Mouse (Mus musculus): ENCODE results near the gene Rab34. TPM values are rescaled to one million over a fixed set of nuclear protein-coding genes. Genes with fewer than 3 reads are reported as not detected.

Gene Rab34
- total RNA-seq, 4 experiments from 2014 or later, result 23.9 to 29.6 (median 26.2) TPM

GRCm38 (mm10) chr11:78164924-78165760 lies 23.1 kb upstream of the Rab34 start, which contains the start of gene Traf4:
Gene Traf4, minus strand, starts transcription at chr11:78165589.
- DNase-seq (ENCODE audit: low spot score in 2 of 2), result no peak

- no peak for DNase-seq (ENCODE audit: low spot score in 2 of 2)
These were observed 22.5 kb upstream of the Rab34 start for GRCm38 (mm10) chr11:78165761-78166109.

DNA sequence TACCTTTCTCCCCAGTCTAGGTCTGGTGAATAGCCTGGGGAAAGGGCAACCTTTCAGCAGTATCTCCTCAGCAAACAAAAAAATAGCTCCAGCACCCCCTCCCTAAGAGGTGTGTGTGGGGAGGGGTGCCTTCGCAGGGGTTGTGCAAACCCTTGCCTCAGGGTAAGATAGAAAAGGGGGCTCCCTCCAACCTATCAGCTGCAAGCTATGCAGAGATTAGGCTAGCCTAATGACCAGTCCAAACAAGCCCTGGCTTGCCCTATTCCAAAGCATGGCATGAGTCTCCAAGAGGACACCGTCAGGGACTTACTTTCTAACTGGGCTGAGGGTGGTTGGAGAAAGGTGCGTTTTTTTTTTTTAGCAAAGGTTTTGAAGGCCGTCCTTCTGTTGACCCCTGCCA lies 22.1 kb upstream of the Rab34 start:
- DNase-seq (ENCODE audit: low spot score in 2 of 2), result no peak

DNA sequence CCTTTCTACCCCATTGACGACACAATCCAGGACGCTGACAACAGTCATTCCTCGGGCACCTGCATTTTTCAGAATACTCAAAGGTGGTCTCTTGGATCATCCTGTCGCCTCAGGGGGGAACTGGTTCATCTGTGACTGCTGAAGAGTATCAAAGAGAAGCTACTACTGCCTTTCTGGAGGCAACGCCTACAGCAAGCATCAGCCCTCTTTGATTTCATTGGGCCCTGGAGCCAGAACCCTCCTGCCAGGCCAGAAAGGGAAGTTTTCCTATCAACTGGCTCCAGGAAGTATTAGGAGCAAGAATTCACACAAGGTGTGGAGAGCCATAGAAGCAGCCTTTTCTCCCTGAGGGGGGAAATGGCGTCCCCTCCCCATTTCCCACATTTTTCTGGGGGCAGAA lies 21.6 kb upstream of the Rab34 start:
- no peak for DNase-seq (ENCODE audit: low spot score in 2 of 2)

GRCm38 (mm10) chr11:78167257-78167959 lies 20.8 kb upstream of the Rab34 start:
- DNase-seq (ENCODE audit: low spot score in 2 of 2), result no peak

GRCm38 (mm10) chr11:78168541-78169468 lies 19.4 kb upstream of the Rab34 start:
- no peak for DNase-seq (ENCODE audit: low spot score in 2 of 2)

GRCm38 (mm10) chr11:78170306-78170705 lies 17.9 kb upstream of the Rab34 start:
- DNase-seq (ENCODE audit: low spot score in 2 of 2), result no peak

DNA sequence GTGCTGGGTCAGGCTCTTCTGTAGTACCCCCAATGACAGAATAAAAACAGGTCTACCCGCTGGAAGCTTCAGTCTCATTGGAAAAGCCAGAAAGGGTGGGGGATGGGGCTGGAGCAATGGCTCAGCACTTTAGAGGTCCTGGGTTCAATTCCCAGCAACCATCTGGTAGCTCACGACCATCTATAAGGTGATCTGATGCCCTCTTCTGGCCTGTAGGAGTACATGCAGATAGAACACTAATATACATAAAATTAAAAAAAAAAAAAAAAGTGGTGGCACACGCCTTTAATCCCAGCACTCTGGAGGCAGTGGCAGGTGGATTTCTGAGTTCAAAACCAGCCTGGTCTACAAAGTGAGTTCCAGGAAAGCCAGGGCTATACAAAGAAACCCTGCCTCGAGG lies 16.9 kb upstream of the Rab34 start:
- no peak for DNase-seq (ENCODE audit: low spot score in 2 of 2)

- no peak for DNase-seq (ENCODE audit: low spot score in 2 of 2)
These were observed 16.0 kb upstream of the Rab34 start for GRCm38 (mm10) chr11:78172034-78172747.

GRCm38 (mm10) chr11:78172748-78173383 lies 15.4 kb upstream of the Rab34 start:
- DNase-seq (ENCODE audit: low spot score in 2 of 2), result no peak

DNA sequence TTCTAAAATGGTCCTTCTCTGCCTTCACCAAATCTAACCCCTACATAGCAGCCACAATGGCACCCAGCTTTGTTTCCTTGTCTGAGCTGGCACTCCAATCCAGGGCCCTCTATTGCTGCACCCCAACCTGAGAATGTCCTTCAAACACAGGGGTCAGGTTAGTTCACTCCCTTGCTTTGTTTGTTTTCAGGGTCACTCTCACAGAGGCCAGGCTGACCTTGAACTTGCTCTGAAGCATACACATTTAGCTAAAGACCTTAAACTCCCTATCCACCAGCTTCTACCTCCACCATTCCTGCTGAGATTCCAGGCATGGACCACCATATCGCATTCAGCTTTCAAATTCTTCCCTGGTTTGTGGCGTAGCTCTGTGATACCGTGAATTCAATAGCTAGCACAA lies 13.7 kb upstream of the Rab34 start:
- no peak for DNase-seq (ENCODE audit: low spot score in 2 of 2)

DNA sequence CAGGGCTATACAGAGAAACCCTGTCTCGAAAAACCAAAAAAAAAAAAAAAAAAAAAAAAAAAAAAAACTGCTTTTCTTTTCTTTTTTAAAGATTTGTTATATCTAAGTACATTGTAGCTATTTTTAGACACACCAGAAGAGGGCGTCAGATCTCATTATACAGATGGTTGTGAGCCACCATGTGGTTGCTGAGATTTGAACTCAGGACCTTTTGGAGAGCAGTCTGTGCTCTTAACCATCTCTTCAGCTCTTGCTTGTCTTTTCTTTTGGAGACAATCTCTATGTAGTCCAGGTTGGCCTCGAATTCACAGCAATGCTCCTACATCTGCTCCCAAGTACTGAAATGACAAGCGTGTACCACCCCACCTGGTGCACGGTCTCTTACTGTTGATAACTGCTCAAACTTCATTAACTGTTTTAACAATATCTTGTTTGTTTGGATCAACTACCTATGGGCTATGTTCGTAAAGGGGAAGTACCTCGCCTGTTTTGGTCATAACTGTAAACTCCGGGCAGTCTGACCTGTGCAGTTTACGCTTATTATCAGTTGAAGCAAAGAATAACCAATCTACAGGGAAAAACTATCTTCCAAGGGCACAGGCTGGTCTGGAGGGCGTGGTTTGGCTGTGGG lies 12.3 kb upstream of the Rab34 start:
- no peak for DNase-seq (ENCODE audit: low spot score in 2 of 2)

GRCm38 (mm10) chr11:78176402-78176862 lies 11.8 kb upstream of the Rab34 start, which contains the start of the genes Nek8 and Tlcd1:
Gene Nek8, minus strand, starts transcription at chr11:78176675.
Gene Tlcd1, plus strand, starts transcription at chr11:78176711.
- DNase-seq (ENCODE audit: low spot score in 2 of 2), result peak; percentile 65 to 77

DNA sequence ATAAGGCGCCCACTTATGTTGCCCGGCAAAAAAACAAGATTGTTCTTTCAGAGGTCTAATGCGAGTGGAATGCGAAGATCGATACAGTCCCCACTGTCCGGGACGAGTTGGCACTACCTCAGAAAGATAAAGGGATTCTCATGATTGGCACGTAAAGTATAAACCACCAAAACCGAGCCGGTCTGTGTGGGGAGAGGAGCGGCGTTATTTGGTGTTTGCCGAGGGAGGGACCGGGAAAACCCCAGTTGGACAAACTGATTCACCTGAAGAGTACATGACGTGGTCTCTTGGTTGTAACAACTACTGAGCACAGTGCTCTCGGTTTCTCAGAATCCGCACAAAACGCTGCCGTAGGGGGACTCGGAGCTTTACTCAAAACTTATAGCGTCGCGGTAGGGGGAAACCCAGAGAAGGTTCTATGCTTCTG lies 11.3 kb upstream of the Rab34 start:
- DNase-seq (ENCODE audit: low spot score in 2 of 2), result no peak

- no peak for DNase-seq (ENCODE audit: low spot score in 2 of 2)
These were observed 10.8 kb upstream of the Rab34 start for GRCm38 (mm10) chr11:78177437-78177836.

GRCm38 (mm10) chr11:78177903-78178858 lies 10.0 kb upstream of the Rab34 start:
- peak; percentile 85 to 89 for DNase-seq (ENCODE audit: low spot score in 2 of 2)

DNA sequence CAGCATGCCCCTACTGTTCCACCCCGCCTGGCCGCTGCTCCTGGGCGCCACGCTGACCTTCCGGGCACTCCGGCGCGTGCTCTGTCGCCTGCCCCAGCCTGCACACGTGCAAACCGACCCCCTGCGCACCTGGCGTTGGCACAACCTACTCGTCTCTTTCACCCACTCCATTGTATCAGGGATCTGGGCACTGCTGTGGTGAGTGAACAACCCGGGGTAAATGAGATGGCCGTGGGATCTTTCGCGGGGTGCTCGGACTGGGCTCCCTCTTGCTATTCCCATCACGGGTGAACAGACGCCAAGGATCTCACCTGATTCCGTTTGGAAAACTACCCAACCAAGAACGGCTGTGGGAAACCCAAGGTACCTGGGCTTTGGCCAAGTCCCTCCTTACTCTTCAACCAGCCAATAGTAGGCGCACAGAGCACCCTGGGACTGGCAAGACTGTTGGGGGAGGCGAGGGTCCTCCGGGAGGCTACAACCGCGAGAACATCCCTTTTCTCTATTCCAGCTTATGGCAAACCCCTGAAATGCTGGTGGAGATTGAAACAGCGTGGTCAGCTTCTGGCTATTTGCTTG lies 9.3 kb upstream of the Rab34 start:
- no peak for DNase-seq (ENCODE audit: low spot score in 2 of 2)

GRCm38 (mm10) chr11:78179438-78179999 lies 8.7 kb upstream of the Rab34 start:
- no peak for DNase-seq (ENCODE audit: low spot score in 2 of 2)

Measured in left cerebral cortex, adult 8-10 months (tissue).